Mouse (Mus musculus) myocyte (in vitro differentiated cells): ENCODE measurements around the gene Mapre1. TPM values are rescaled to one million over a fixed set of nuclear protein-coding genes. Genes with fewer than 3 reads are reported as not detected.

Experiments used
- H3K27me3 ChIP-seq: one replicate; pipeline ENCODE4 v1.6.1; 2011; ENCODE audit not compliant: control insufficient read depth, insufficient read depth, insufficient read length
- H3K36me3 ChIP-seq: one replicate; pipeline ENCODE4 v1.6.1; 2011; ENCODE audit not compliant: control insufficient read depth, insufficient read depth
- H3K4me2 ChIP-seq: one replicate; pipeline ENCODE4 v1.6.1; 2011; ENCODE audit warnings: low read depth, control low read depth
- H3K4me3 ChIP-seq: one replicate; pipeline ENCODE4 v1.5.1; 2011; ENCODE audit warnings: mild to moderate bottlenecking, control low read depth, moderate library complexity
- H3K79me2 ChIP-seq: one replicate; pipeline ENCODE4 v1.6.1; 2011; ENCODE audit not compliant: control insufficient read depth, insufficient read depth
- H3ac ChIP-seq: one replicate; pipeline ENCODE4 v1.6.1; 2011; ENCODE audit not compliant: control insufficient read depth, insufficient read length
- CEBPB ChIP-seq: IDR thresholded peaks from 2 replicates; pipeline ENCODE4 v1.6.1; 2011; ENCODE audit warnings: mild to moderate bottlenecking, moderate library complexity; ENCODE audit not compliant: poor library complexity, insufficient read depth, severe bottlenecking
- E2F4 ChIP-seq: IDR thresholded peaks from one replicate; pipeline ENCODE4 v1.6.1; 2011; ENCODE audit warnings: mild to moderate bottlenecking, control low read depth, moderate library complexity; ENCODE audit not compliant: insufficient read depth
- MAX ChIP-seq: IDR thresholded peaks from one replicate; pipeline ENCODE4 v1.6.1; 2011; ENCODE audit warnings: low read depth, mild to moderate bottlenecking, control low read depth
- MYOD1 ChIP-seq, 3 experiments: IDR thresholded peaks; one replicate each; pipeline ENCODE4 v1.6.1; 2011; ENCODE audit warnings: control low read depth in 2 of 3, low read depth in 2 of 3, mild to moderate bottlenecking in 2 of 3, moderate library complexity in 1 of 3; ENCODE audit not compliant: insufficient read length in 2 of 3, control insufficient read depth in 1 of 3
- MYOG ChIP-seq, 3 experiments: IDR thresholded peaks; one replicate each; pipeline ENCODE4 v1.6.1; 2011; ENCODE audit warnings: control low read depth in 2 of 3, low read depth in 2 of 3, mild to moderate bottlenecking in 2 of 3; ENCODE audit not compliant: insufficient read length in 2 of 3, control insufficient read depth in 1 of 3, insufficient read depth in 1 of 3
- POLR2A ChIP-seq: IDR thresholded peaks from one replicate; pipeline ENCODE4 v1.6.1; 2011; ENCODE audit warnings: low read depth, mild to moderate bottlenecking, control low read depth, moderate library complexity; ENCODE audit not compliant: insufficient read length
- POLR2AphosphoS2 ChIP-seq: IDR thresholded peaks from one replicate; pipeline ENCODE4 v1.6.1; 2011; ENCODE audit warnings: low read depth, control low read depth; ENCODE audit not compliant: insufficient read length
- REST ChIP-seq: IDR thresholded peaks from one replicate; pipeline ENCODE4 v1.6.1; 2011; ENCODE audit warnings: mild to moderate bottlenecking, control low read depth, moderate library complexity; ENCODE audit not compliant: insufficient read depth, insufficient read length
- SRF ChIP-seq: IDR thresholded peaks from one replicate; pipeline ENCODE4 v1.6.1; 2011; ENCODE audit warnings: low read depth; ENCODE audit not compliant: control insufficient read depth, insufficient read length
- TCF12 ChIP-seq: IDR thresholded peaks from one replicate; pipeline ENCODE4 v1.6.1; 2011; ENCODE audit warnings: mild to moderate bottlenecking, control low read depth; ENCODE audit not compliant: poor library complexity, insufficient read depth, severe bottlenecking
- TCF3 ChIP-seq: IDR thresholded peaks from one replicate; pipeline ENCODE4 v1.6.1; 2011; ENCODE audit warnings: low read depth, control low read depth; ENCODE audit not compliant: insufficient read length
- USF1 ChIP-seq: IDR thresholded peaks from one replicate; pipeline ENCODE4 v1.6.1; 2011; ENCODE audit warnings: low read depth, mild to moderate bottlenecking, control low read depth, moderate library complexity
- polyA plus RNA-seq: library from polyadenylated mRNA; unstranded; fragments of >200 nt; fragmentation: generic; extraction: Trizol; gene quantifications from one replicate; pipeline ENCODE4 v1.2.1, GENCODE M21; 2012; ENCODE audit warnings: missing spikeins

The Mapre1 gene
- polyA plus RNA-seq, 1 experiment, result 60.5 TPM

- H3K36me3 ChIP-seq, result no peaks in the 10 kb centered on the region
- H3K4me3 ChIP-seq, result no peak overlapping the region
- no peak overlapping the region for H3ac ChIP-seq
- no peak for TF ChIP-seq POLR2A
- TF ChIP-seq MYOD1 (IDR thresholded peaks at IDR 0.05; ENCODE audit: control insufficient read depth in 1 of 3, insufficient read length in 2 of 3, low read depth in 2 of 3), result no peak
- no peak for TF ChIP-seq E2F4
- H3K27me3 ChIP-seq, result peaks cover 4% of the 10 kb centered on the region
- no peaks in the 10 kb centered on the region for H3K79me2 ChIP-seq
- H3K4me2 ChIP-seq, result no peak overlapping the region
Observed at GRCm38 (mm10) chr2:153808146-153808545, 67.1 kb downstream of the Mapre1 start.

DNA sequence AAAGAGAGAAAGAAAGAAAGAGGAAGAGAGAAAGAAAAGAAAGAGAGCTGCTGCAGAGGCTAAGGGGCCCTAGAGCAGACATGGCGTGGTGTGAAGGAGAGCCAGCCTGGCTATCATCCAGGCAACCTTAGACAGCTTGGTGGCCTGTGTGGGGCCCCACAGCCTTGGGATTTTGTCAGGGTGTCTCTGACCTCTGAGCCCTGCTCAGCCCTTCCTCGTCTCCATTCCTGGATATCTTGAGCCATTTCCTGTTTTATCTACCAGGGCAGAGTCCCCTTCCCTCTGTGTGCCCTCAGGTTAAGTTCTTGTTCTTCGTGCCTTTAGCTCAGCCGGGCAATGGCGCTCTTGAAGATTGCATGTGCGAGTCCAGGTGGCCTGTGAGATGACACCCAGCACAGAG lies 67.8 kb downstream of the Mapre1 start:
- H3K4me3 ChIP-seq, result no peak overlapping the region
- no peaks in the 10 kb centered on the region for H3K79me2 ChIP-seq

DNA sequence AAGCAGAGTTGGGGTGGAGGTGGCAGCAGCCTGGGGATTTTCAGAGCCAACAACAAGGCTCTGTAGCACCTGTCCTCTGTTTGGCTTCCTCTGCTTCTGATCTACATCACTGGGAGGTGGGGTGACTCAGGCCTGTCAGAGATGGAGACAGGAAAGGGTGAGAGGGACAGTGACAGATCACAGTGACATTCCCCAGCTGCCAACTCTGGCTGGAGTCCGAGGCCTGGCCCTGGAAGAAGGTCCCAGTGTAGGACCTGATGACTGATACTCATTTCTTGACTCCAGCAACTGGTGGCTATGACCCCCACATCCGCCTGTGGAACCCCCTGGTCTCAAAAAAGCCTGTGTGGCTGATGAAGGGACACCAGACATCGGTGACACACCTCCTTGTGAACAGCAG lies 68.8 kb downstream of the Mapre1 start:
- Histone ChIP-seq H3K79me2 (no peaks in the 10 kb centered on the region), H3K4me2 (no peak overlapping the region), H3K36me3 (no peaks in the 10 kb centered on the region), H3K27me3 (peaks cover 6% of the 10 kb centered on the region), H3K4me3 (no peak overlapping the region), H3ac (no peak overlapping the region)
- TF ChIP-seq REST, result no peak
- no peak for TF ChIP-seq TCF12

More for the DNA sequence above, 67.8 kb downstream of the Mapre1 start:
- no peak overlapping the region for H3K4me2 ChIP-seq
- TF ChIP-seq E2F4 (no peak), TCF3 (no peak), MAX (no peak), USF1 (no peak), REST (no peak), POLR2AphosphoS2 (no peak), CEBPB (no peak), MYOD1 (IDR thresholded peaks at IDR 0.05; ENCODE audit: control insufficient read depth in 1 of 3, insufficient read length in 2 of 3, low read depth in 2 of 3) (no peak), MYOG (IDR thresholded peaks at IDR 0.05; ENCODE audit: control insufficient read depth in 1 of 3, insufficient read depth in 1 of 3, insufficient read length in 2 of 3, low read depth in 2 of 3) (no peak), TCF12 (no peak), SRF (no peak), POLR2A (no peak)
- no peak overlapping the region for H3ac ChIP-seq
- H3K36me3 ChIP-seq, result no peaks in the 10 kb centered on the region
- H3K27me3 ChIP-seq, result peaks cover 6% of the 10 kb centered on the region

GRCm38 (mm10) chr2:153822005-153822543 lies 81.0 kb downstream of the Mapre1 start:
- TF ChIP-seq CEBPB (no peak), TCF12 (no peak), E2F4 (no peak), MAX (no peak), USF1 (no peak), TCF3 (no peak), MYOG (IDR thresholded peaks at IDR 0.05; ENCODE audit: control insufficient read depth in 1 of 3, insufficient read depth in 1 of 3, insufficient read length in 2 of 3, low read depth in 2 of 3) (no peak), REST (no peak), SRF (no peak)
- Histone ChIP-seq H3K79me2 (no peaks in the 10 kb centered on the region), H3K36me3 (no peaks in the 10 kb centered on the region), H3K4me3 (no peak overlapping the region), H3K4me2 (no peak overlapping the region), H3ac (no peak overlapping the region), H3K27me3 (no peaks in the 10 kb centered on the region)

Other genes with a start within 250 kb of the Mapre1 start
- gene 4930404H24Rik, start 248.5 kb upstream of the Mapre1 start, polyA plus RNA-seq, result not detected
- gene Nol4l, start 211.3 kb upstream of the Mapre1 start, polyA plus RNA-seq, result 0.44 TPM
- gene Commd7, start 108.5 kb upstream of the Mapre1 start, polyA plus RNA-seq, result 22.3 TPM
- gene Dnmt3b, start 91.8 kb upstream of the Mapre1 start, polyA plus RNA-seq, result 0.62 TPM
- gene Dnmt3c, start 44.6 kb upstream of the Mapre1 start, polyA plus RNA-seq, result not detected
- 0.04 TPM for gene Efcab8, start 38.7 kb downstream of the Mapre1 start, polyA plus RNA-seq
- not detected for gene Sun5, start 129.8 kb downstream of the Mapre1 start, polyA plus RNA-seq
- not detected for gene Bpifb2, start 133.8 kb downstream of the Mapre1 start, polyA plus RNA-seq
- not detected for gene Bpifb6, start 159.1 kb downstream of the Mapre1 start, polyA plus RNA-seq
- not detected for gene Bpifb3, start 177.0 kb downstream of the Mapre1 start, polyA plus RNA-seq
- not detected for gene Bpifb4, start 196.9 kb downstream of the Mapre1 start, polyA plus RNA-seq
- not detected for gene Bpifa6, start 233.7 kb downstream of the Mapre1 start, polyA plus RNA-seq